Mouse (Mus musculus) T-helper 1 cell (primary cell): ENCODE measurements around the gene Hnrnpa0.
"Not testable (repeated sequence)": the region's sequence is repeated elsewhere in the genome, so short reads cannot be mapped to it uniquely, and the experiment has no call there.

ENCODE experiments used
- in situ Hi-C: fragments of 300-600 bp; cut with MboI, MseI; formaldehyde crosslinking; loops from one replicate; pipeline ENCODE4 v1.15.1; 2025; ENCODE audit warnings: high pct_unique_total_duplicates

The Hnrnpa0 gene

GRCm38 (mm10) chr13:58128396-58128767, at the start of gene Hnrnpa0:
Hnrnpa0 (minus strand) TSS chr13:58128556.
- in situ Hi-C loops, result loop anchor here (10.0 kb wide), 1 partner anchor 256 kb away; the partner anchor contains the start of gene 2210016F16Rik

- in situ Hi-C loops, result no loop called here
Observed at GRCm38 (mm10) chr13:58177511-58178208, 49.3 kb upstream of the Hnrnpa0 start.

- in situ Hi-C loops, result no loop called here
Observed at GRCm38 (mm10) chr13:58176105-58176504, 47.7 kb upstream of the Hnrnpa0 start.

GRCm38 (mm10) chr13:58168119-58168518, 39.8 kb upstream of the Hnrnpa0 start:
- in situ Hi-C loops, result loop anchor here (10.0 kb wide), 1 partner anchor 683 kb away; no protein-coding TSS in a partner anchor

- in situ Hi-C loops, result loop anchor here (10.0 kb wide), 1 partner anchor 679 kb away; no protein-coding TSS in a partner anchor
Observed at GRCm38 (mm10) chr13:58163343-58163742, 35.0 kb upstream of the Hnrnpa0 start.

GRCm38 (mm10) chr13:58160761-58161160, 32.4 kb upstream of the Hnrnpa0 start:
- in situ Hi-C loops, result loop anchor here (10.0 kb wide), 1 partner anchor 676 kb away; no protein-coding TSS in a partner anchor

GRCm38 (mm10) chr13:58158099-58158912, 29.9 kb upstream of the Hnrnpa0 start:
- in situ Hi-C loops, result loop anchor here (5.0 kb wide), 2 partner anchors 49 to 229 kb away; partner anchors contain the start of gene 2210016F16Rik

GRCm38 (mm10) chr13:58157447-58158098, 29.2 kb upstream of the Hnrnpa0 start, which contains the start of gene Idnk:
Idnk (plus strand) TSS chr13:58157649.
- in situ Hi-C loops, result loop anchor here (5.0 kb wide), 2 partner anchors 50 to 230 kb away; partner anchors contain the start of gene 2210016F16Rik

- in situ Hi-C loops, result loop anchor here (5.0 kb wide), 2 partner anchors 50 to 230 kb away; partner anchors contain the start of gene 2210016F16Rik
Observed at GRCm38 (mm10) chr13:58157036-58157435, 28.7 kb upstream of the Hnrnpa0 start.

GRCm38 (mm10) chr13:58156031-58156430, 27.7 kb upstream of the Hnrnpa0 start:
- in situ Hi-C loops, result loop anchor here (5.0 kb wide), 2 partner anchors 51 to 231 kb away; partner anchors contain the start of gene 2210016F16Rik

- in situ Hi-C loops, result no loop called here
Observed at GRCm38 (mm10) chr13:58150442-58150841, 22.1 kb upstream of the Hnrnpa0 start.

GRCm38 (mm10) chr13:58149629-58150028, 21.3 kb upstream of the Hnrnpa0 start:
- in situ Hi-C loops, result no loop called here

GRCm38 (mm10) chr13:58149033-58149558, 20.7 kb upstream of the Hnrnpa0 start:
- in situ Hi-C loops, result no loop called here

- in situ Hi-C loops, result no loop called here
Observed at GRCm38 (mm10) chr13:58148256-58148831, 20.0 kb upstream of the Hnrnpa0 start.

- in situ Hi-C loops, result no loop called here
Observed at GRCm38 (mm10) chr13:58147760-58148159, 19.4 kb upstream of the Hnrnpa0 start.

GRCm38 (mm10) chr13:58146603-58147002, 18.2 kb upstream of the Hnrnpa0 start:
- in situ Hi-C loops, result not testable (repeated sequence)

GRCm38 (mm10) chr13:58131692-58132091, 3.3 kb upstream of the Hnrnpa0 start:
- in situ Hi-C loops, result no loop called here

- in situ Hi-C loops, result loop anchor here (10.0 kb wide), 1 partner anchor 255 kb away; the partner anchor contains the start of gene 2210016F16Rik
Observed at GRCm38 (mm10) chr13:58129687-58130246, 1.4 kb upstream of the Hnrnpa0 start.

GRCm38 (mm10) chr13:58128768-58129671, 664 bp upstream of the Hnrnpa0 start:
- in situ Hi-C loops, result loop anchor here (10.0 kb wide), 1 partner anchor 256 kb away; the partner anchor contains the start of gene 2210016F16Rik
